Mouse (Mus musculus) neural tube, embryonic 12.5 days (tissue): ENCODE results near the gene Ccdc148. TPM values are rescaled to one million over a fixed set of nuclear protein-coding genes. Genes with fewer than 3 reads are reported as not detected.

ENCODE experiments used
- ATAC-seq: fragments of 200-750 bp; cut with Nextera tagmentation; 2 replicates; pipeline ENCODE4 v1.8.0; 2017; ENCODE audit warnings: low read depth, mild to moderate bottlenecking, moderate TSS enrichment, moderate library complexity; ENCODE audit not compliant: low FRiP score
- H3K27ac ChIP-seq: fragments of 300-500 bp; sonication (generic); 2 replicates; pipeline ENCODE4 v1.5.1; 2016
- H3K27me3 ChIP-seq: fragments of 300-500 bp; sonication (generic); replicated peaks from 2 replicates; pipeline ENCODE4 v1.6.1; 2016; ENCODE audit warnings: mild to moderate bottlenecking
- H3K36me3 ChIP-seq: fragments of 300-500 bp; sonication (generic); 2 replicates; pipeline ENCODE4 v1.6.1; 2016; ENCODE audit warnings: mild to moderate bottlenecking
- H3K4me1 ChIP-seq: fragments of 300-500 bp; sonication (generic); 2 replicates; pipeline ENCODE4 v1.6.1; 2016
- H3K4me2 ChIP-seq: fragments of 300-500 bp; sonication (generic); replicated peaks from 2 replicates; pipeline ENCODE4 v1.6.1; 2016; ENCODE audit warnings: mild to moderate bottlenecking
- H3K4me3 ChIP-seq: fragments of 300-500 bp; sonication (generic); 2 replicates; pipeline ENCODE4 v1.5.1; 2016
- H3K9ac ChIP-seq: fragments of 300-500 bp; sonication (generic); 2 replicates; pipeline ENCODE4 v1.6.1; 2016; ENCODE audit warnings: mild to moderate bottlenecking
- H3K9me3 ChIP-seq: fragments of 300-500 bp; sonication (generic); 2 replicates; pipeline ENCODE4 v1.6.1; 2016; ENCODE audit warnings: mild to moderate bottlenecking
- WGBS: fragments of 180-500 bp; shearing (Covaris S2); methylation state at CpG from one replicate; pipeline ENCODE4 v1.1.7; 2016; 5-methylcytosine and 5-hydroxymethylcytosine counted together
- polyA plus RNA-seq: library from polyadenylated mRNA; unstranded; fragments of >200 nt; fragmentation: Nextera tagmentation; extraction: Ambion mirVana; gene quantifications from 2 replicates; pipeline ENCODE4 v1.2.1, GENCODE M21; 2016

The Ccdc148 gene
- polyA plus RNA-seq, 1 experiment from 2014 or later: 1.4 TPM

- no peak for ATAC-seq
- Histone ChIP-seq H3K27ac (no peak overlapping the region), H3K36me3 (no peaks in the 10 kb centered on the region), H3K4me2 (no peak overlapping the region), H3K9ac (no peak overlapping the region), H3K9me3 (no peaks in the 10 kb centered on the region), H3K27me3 (no peaks in the 10 kb centered on the region), H3K4me1 (peaks cover 3% of the 10 kb centered on the region; the same call in 1 of the 2 replicates), H3K4me3 (no peak overlapping the region)
- 59% methylated on average over 2 of the region's 2 CpGs for WGBS
Measured at GRCm38 (mm10) chr2:59158117-59158516, 2.4 kb downstream of the Ccdc148 start.

- no peaks in the 10 kb centered on the region for H3K27me3 ChIP-seq
- no peaks in the 10 kb centered on the region for H3K4me1 ChIP-seq
- no peak for ATAC-seq
- no peak overlapping the region for H3K4me3 ChIP-seq
- H3K9me3 ChIP-seq: no peaks in the 10 kb centered on the region
- no peak overlapping the region for H3K9ac ChIP-seq
- H3K4me2 ChIP-seq: no peak overlapping the region
- H3K36me3 ChIP-seq: no peaks in the 10 kb centered on the region
- H3K27ac ChIP-seq: no peak overlapping the region
Measured at GRCm38 (mm10) chr2:59155428-59155827, 5.1 kb downstream of the Ccdc148 start.

GRCm38 (mm10) chr2:59131044-59131443 lies 29.4 kb downstream of the Ccdc148 start:
- Histone ChIP-seq H3K9me3 (no peaks in the 10 kb centered on the region), H3K4me3 (no peak overlapping the region), H3K27me3 (no peaks in the 10 kb centered on the region), H3K9ac (no peak overlapping the region), H3K36me3 (no peaks in the 10 kb centered on the region), H3K4me2 (no peak overlapping the region), H3K27ac (no peak overlapping the region), H3K4me1 (no peaks in the 10 kb centered on the region)
- 87% methylated on average over 8 of the region's 8 CpGs for WGBS
- ATAC-seq: no peak

DNA sequence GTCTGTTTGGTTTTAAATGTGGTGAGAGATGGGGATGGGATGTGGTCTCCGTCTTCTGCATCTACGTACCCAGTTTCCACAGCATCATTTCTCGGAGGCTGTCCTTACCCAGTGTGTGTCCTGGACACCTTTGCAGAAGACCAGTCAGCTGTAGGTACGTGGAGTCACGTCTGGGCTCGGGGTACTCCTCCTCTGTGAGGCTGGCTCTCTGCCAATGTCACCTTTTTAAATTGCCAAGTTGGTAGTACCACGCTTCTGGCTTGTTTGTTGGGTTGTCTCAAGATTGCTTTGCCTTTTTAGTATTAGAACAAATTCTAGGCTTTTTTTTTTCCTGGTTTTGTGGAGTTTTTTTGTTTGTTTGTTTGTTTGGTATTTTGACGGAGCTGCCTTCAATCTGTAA lies 30.7 kb downstream of the Ccdc148 start:
- Histone ChIP-seq H3K4me1 (no peaks in the 10 kb centered on the region), H3K4me2 (no peak overlapping the region), H3K27ac (no peak overlapping the region), H3K9ac (no peak overlapping the region), H3K27me3 (no peaks in the 10 kb centered on the region), H3K9me3 (no peaks in the 10 kb centered on the region), H3K4me3 (no peak overlapping the region), H3K36me3 (no peaks in the 10 kb centered on the region)
- WGBS: 87% methylated on average over 8 of the region's 8 CpGs
- no peak for ATAC-seq

DNA sequence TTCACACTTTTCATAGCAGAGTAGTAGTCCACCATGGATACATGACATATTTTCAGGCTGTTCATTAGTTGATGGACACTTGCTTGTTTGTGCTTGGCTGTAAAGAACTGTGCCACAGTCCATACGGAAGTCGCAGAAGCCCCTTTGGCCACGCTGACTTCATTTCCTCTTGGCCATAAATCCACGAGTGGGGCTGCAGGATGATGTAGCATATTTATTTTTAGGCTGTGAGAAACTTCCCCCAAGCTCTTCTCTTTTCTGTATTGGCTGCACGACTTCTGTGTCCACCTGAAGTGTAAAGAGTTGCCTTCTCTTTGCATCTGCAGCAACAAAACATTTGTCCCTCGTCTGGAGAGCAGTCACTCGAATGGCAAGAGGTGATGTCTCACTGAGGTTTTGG lies 31.5 kb downstream of the Ccdc148 start:
- H3K27me3 ChIP-seq: no peaks in the 10 kb centered on the region
- no peak overlapping the region for H3K4me2 ChIP-seq
- no peak overlapping the region for H3K4me3 ChIP-seq
- H3K4me1 ChIP-seq: no peaks in the 10 kb centered on the region
- ATAC-seq: no peak
- H3K36me3 ChIP-seq: no peaks in the 10 kb centered on the region
- 83% methylated on average over 7 of the region's 7 CpGs for WGBS
- no peak overlapping the region for H3K27ac ChIP-seq
- H3K9ac ChIP-seq: no peak overlapping the region
- H3K9me3 ChIP-seq: no peaks in the 10 kb centered on the region

- Histone ChIP-seq H3K9ac (no peak overlapping the region), H3K4me2 (no peak overlapping the region), H3K9me3 (no peaks in the 10 kb centered on the region), H3K27ac (no peak overlapping the region), H3K36me3 (no peaks in the 10 kb centered on the region), H3K4me1 (no peaks in the 10 kb centered on the region), H3K27me3 (no peaks in the 10 kb centered on the region), H3K4me3 (no peak overlapping the region)
- no peak for ATAC-seq
- 82% methylated on average over 5 of the region's 5 CpGs for WGBS
Measured at GRCm38 (mm10) chr2:59055615-59056145, 104.8 kb downstream of the Ccdc148 start.

- no peak for ATAC-seq
- 70% methylated on average over 5 of the region's 5 CpGs for WGBS
- H3K9ac ChIP-seq: no peak overlapping the region
- no peaks in the 10 kb centered on the region for H3K36me3 ChIP-seq
- H3K27me3 ChIP-seq: no peaks in the 10 kb centered on the region
- H3K4me1 ChIP-seq: no peaks in the 10 kb centered on the region
- no peak overlapping the region for H3K27ac ChIP-seq
- H3K9me3 ChIP-seq: no peaks in the 10 kb centered on the region
- no peak overlapping the region for H3K4me3 ChIP-seq
- no peak overlapping the region for H3K4me2 ChIP-seq
Measured at GRCm38 (mm10) chr2:59054339-59054738, 106.1 kb downstream of the Ccdc148 start.

- H3K9me3 ChIP-seq: no peaks in the 10 kb centered on the region
- H3K27me3 ChIP-seq: no peaks in the 10 kb centered on the region
- no peak overlapping the region for H3K27ac ChIP-seq
- H3K4me3 ChIP-seq: no peak overlapping the region
- H3K9ac ChIP-seq: no peak overlapping the region
- ATAC-seq: no peak
- WGBS: 67% methylated on average over 7 of the region's 7 CpGs
- H3K4me1 ChIP-seq: no peaks in the 10 kb centered on the region
- H3K4me2 ChIP-seq: no peak overlapping the region
- no peaks in the 10 kb centered on the region for H3K36me3 ChIP-seq
Measured at GRCm38 (mm10) chr2:59053461-59054039, 106.9 kb downstream of the Ccdc148 start.

DNA sequence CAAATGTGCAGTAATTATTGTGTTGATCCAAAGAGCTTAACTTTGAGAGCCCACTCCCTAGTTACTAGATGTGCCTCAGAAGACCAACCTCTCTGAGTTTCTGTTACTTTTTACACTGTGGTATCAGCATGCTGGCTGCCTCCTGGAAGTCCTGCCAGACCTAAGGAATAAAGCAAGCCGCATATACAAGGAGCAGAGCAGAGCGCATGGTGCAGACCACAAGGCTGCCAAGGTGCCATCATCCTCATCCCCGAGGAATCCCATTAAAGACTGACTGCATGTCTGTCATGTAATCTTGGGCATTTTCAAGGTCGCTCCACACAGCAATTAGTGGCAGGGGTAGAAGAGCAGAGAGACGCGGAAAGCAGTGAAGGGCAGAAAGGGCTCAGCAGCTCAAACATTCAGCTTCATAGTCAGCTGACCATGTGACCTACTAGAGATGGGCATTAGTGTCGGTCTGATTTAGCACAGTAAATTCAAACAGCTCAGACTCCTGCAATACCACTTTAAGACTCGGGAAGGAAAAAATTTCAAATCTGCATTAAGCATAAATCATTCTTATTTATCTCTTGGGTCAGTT lies 110.1 kb downstream of the Ccdc148 start:
- H3K4me2 ChIP-seq: no peak overlapping the region
- no peaks in the 10 kb centered on the region for H3K36me3 ChIP-seq
- H3K27ac ChIP-seq: no peak overlapping the region
- no peaks in the 10 kb centered on the region for H3K27me3 ChIP-seq
- peak; percentile 71; the same call in 1 of the 2 replicates for ATAC-seq
- H3K4me3 ChIP-seq: no peak overlapping the region
- H3K9ac ChIP-seq: no peak overlapping the region
- H3K4me1 ChIP-seq: no peaks in the 10 kb centered on the region
- 62% methylated on average over 8 of the region's 8 CpGs for WGBS
- no peaks in the 10 kb centered on the region for H3K9me3 ChIP-seq

- no peak for ATAC-seq
- Histone ChIP-seq H3K4me1 (no peaks in the 10 kb centered on the region), H3K9me3 (no peaks in the 10 kb centered on the region), H3K9ac (no peak overlapping the region), H3K36me3 (no peaks in the 10 kb centered on the region), H3K27me3 (no peaks in the 10 kb centered on the region), H3K4me2 (no peak overlapping the region), H3K4me3 (no peak overlapping the region), H3K27ac (no peak overlapping the region)
- WGBS: 41% methylated on average over 4 of the region's 4 CpGs
Measured at GRCm38 (mm10) chr2:59049686-59050085, 110.8 kb downstream of the Ccdc148 start.

GRCm38 (mm10) chr2:59048775-59049451 lies 111.6 kb downstream of the Ccdc148 start:
- Histone ChIP-seq H3K4me2 (no peak overlapping the region), H3K27me3 (no peaks in the 10 kb centered on the region), H3K9me3 (no peaks in the 10 kb centered on the region), H3K36me3 (no peaks in the 10 kb centered on the region), H3K9ac (no peak overlapping the region), H3K27ac (no peak overlapping the region), H3K4me3 (no peak overlapping the region), H3K4me1 (no peaks in the 10 kb centered on the region)
- no peak for ATAC-seq
- WGBS: 55% methylated on average over 6 of the region's 6 CpGs

GRCm38 (mm10) chr2:59043313-59044032 lies 117.0 kb downstream of the Ccdc148 start:
- Histone ChIP-seq H3K27me3 (no peaks in the 10 kb centered on the region), H3K9ac (no peak overlapping the region), H3K4me3 (no peak overlapping the region), H3K4me2 (no peak overlapping the region), H3K27ac (no peak overlapping the region), H3K9me3 (no peaks in the 10 kb centered on the region), H3K4me1 (no peaks in the 10 kb centered on the region), H3K36me3 (no peaks in the 10 kb centered on the region)
- WGBS: 78% methylated on average over 22 of the region's 22 CpGs
- ATAC-seq: no peak
